ENCODE assay signal across 8 mouse cellular contexts in the genomic region with DNA sequence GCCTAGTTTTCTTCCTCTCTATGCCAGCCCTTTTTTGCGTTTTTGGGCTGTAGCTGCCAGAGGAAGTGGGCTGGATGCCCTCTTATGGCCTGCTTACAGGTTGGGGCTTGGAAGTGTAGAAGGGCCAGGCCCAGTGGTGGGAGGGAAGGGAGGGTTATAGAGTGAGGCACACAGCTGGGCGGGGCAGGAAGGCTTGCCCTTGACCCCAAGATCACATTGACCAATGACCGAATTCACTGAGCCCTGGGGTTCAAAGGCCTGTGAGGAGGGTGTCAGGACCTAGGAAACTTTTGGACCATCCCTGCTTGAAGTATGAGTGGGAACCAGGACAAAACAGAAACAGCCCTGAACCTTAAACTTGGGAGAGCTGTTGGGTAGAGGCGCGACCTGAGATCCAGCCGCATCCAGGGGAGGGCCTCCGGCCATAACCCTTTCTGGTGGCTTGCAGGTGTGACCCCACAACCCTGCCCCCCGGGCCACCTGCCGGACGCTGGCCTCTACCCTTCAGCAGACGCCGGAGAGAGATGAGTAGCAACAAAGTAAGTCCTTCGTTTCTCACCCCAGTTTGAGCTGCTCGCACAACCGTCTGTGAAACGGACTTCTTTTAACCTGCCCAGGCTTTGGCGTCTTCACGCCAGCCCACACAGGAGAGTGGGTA. TPM values are rescaled to one million over a fixed set of nuclear protein-coding genes. Genes with fewer than 3 reads are reported as not detected.
DNase-seq lines count a peak whose midpoint lies in the region; ATAC-seq and TF ChIP-seq lines count a peak whose summit lies in the region.

No protein-coding gene starts in this region.

- H3K4me3 ChIP-seq in left cerebral cortex, adult 2 months, result peak overlapping the region; percentile 74
- H3K4me3 ChIP-seq in embryonic facial prominence, embryonic 13.5 days, result peak overlapping the region; percentile 74
- H3K4me3 ChIP-seq in limb, embryonic 10.5 days, result peak overlapping the region; percentile 85
- peak overlapping the region; percentile 82 for H3K4me3 ChIP-seq in neural tube, embryonic 15.5 days (replicated peaks)

- H3K9me3 ChIP-seq in embryonic facial prominence, embryonic 13.5 days, result no peaks in the 10 kb centered on the region
- H3K9me3 ChIP-seq in limb, embryonic 10.5 days (replicated peaks), result no peaks in the 10 kb centered on the region
- H3K9me3 ChIP-seq in neural tube, embryonic 15.5 days (replicated peaks), result no peaks in the 10 kb centered on the region

- 38% methylated on average over 18 of the region's 18 CpGs for WGBS in embryonic facial prominence, embryonic 13.5 days
- WGBS in limb, embryonic 10.5 days, result 33% methylated on average over 18 of the region's 18 CpGs
- WGBS in neural tube, embryonic 15.5 days, result 34% methylated on average over 18 of the region's 18 CpGs

- DNase-seq in left cerebral cortex, adult 2 months (ENCODE audit: extremely low spot score in 1 of 2, low spot score in 2 of 2), result no peak
- no peak for DNase-seq in left cerebral cortex, postnatal 36 days (ENCODE audit: low spot score in 2 of 2)
- peak; percentile 47 for DNase-seq in limb, embryonic 10.5 days (ENCODE audit: low spot score)
- DNase-seq in gastrocnemius, adult 18-20 months (ENCODE audit: low spot score), result no peak
- no peak for DNase-seq in cerebellum, adult 18-20 months
- DNase-seq in gastrocnemius, postnatal 36 days, result no peak

- intact Hi-C loops in left cerebral cortex, adult 2 months (cut with DNase I), result no loop called here
- intact Hi-C loops in left cerebral cortex, postnatal 36 days (cut with DNase I), result no loop called here
- intact Hi-C loops in gastrocnemius, postnatal 36 days (cut with DNase I), result no loop called here

- H3K4me2 ChIP-seq in embryonic facial prominence, embryonic 13.5 days, result peak overlapping the region; percentile 85
- H3K4me2 ChIP-seq in neural tube, embryonic 15.5 days, result peak overlapping the region; percentile 94

- peak overlapping the region; percentile 97 for H3K27ac ChIP-seq in left cerebral cortex, adult 2 months
- H3K27ac ChIP-seq in embryonic facial prominence, embryonic 13.5 days, result peak overlapping the region; percentile 80
- peak overlapping the region; percentile 67 for H3K27ac ChIP-seq in limb, embryonic 10.5 days
- no peak overlapping the region for H3K27ac ChIP-seq in neural tube, embryonic 15.5 days (replicated peaks)

- no peaks in the 10 kb centered on the region for H3K27me3 ChIP-seq in embryonic facial prominence, embryonic 13.5 days
- H3K27me3 ChIP-seq in limb, embryonic 10.5 days (ENCODE audit: low read depth, poor library complexity, severe bottlenecking), result no peaks in the 10 kb centered on the region
- no peaks in the 10 kb centered on the region for H3K27me3 ChIP-seq in neural tube, embryonic 15.5 days (replicated peaks)

- H3K4me1 ChIP-seq in embryonic facial prominence, embryonic 13.5 days, result peaks cover 44% of the 10 kb centered on the region
- H3K4me1 ChIP-seq in limb, embryonic 10.5 days, result peaks cover 47% of the 10 kb centered on the region
- peaks cover 35% of the 10 kb centered on the region for H3K4me1 ChIP-seq in neural tube, embryonic 15.5 days

- H3K36me3 ChIP-seq in embryonic facial prominence, embryonic 13.5 days, result peaks cover 18% of the 10 kb centered on the region
- H3K36me3 ChIP-seq in limb, embryonic 10.5 days, result peaks cover 16% of the 10 kb centered on the region
- H3K36me3 ChIP-seq in neural tube, embryonic 15.5 days, result 0 out of 2 replicates have a peak, but pooled peaks cover 3% of the 10 kb centered on the region

- no peak for TF ChIP-seq CTCF in left cerebral cortex, adult 2 months (IDR thresholded peaks at IDR 0.05)

- ATAC-seq in embryonic facial prominence, embryonic 13.5 days (ENCODE audit: insufficient number of reproducible peaks, insufficient read depth, low FRiP score, low TSS enrichment, low read depth), result no peak
- no peak for ATAC-seq in neural tube, embryonic 15.5 days (ENCODE audit: low FRiP score)

- 0 out of 2 replicates have a peak overlapping the region, but pooled peaks have one; percentile 49 for H3K9ac ChIP-seq in embryonic facial prominence, embryonic 13.5 days
- 0 out of 2 replicates have a peak overlapping the region, but pooled peaks have one; percentile 0 for H3K9ac ChIP-seq in neural tube, embryonic 15.5 days (replicated peaks)

RNA-seq across cellular contexts. Expression of gene St6galnac6, which starts 9.4 kb away (rescaled TPM):
- total RNA-seq in left cerebral cortex, adult 2 months (2021), result 100 to 1,000 TPM; 122 to 133 TPM
- 100 to 1,000 TPM; 121 to 135 TPM for total RNA-seq in left cerebral cortex, postnatal 36 days (2021)
- 29.9 and 35.1 TPM in 2 replicates for polyA plus RNA-seq in embryonic facial prominence, embryonic 13.5 days (2015; fragmentation: Nextera tagmentation; extraction: Ambion mirVana)
- 11.8 and 16.7 TPM in 2 replicates for polyA plus RNA-seq in limb, embryonic 10.5 days (2016; fragmentation: Nextera tagmentation; extraction: Ambion mirVana)
- 13.5 and 14.4 TPM in 2 replicates for polyA plus RNA-seq in neural tube, embryonic 15.5 days (2015; fragmentation: Nextera tagmentation; extraction: Ambion mirVana)
- total RNA-seq in gastrocnemius, adult 18-20 months (2021), result 10 to 100 TPM; 47.0 to 52.2 TPM
- total RNA-seq in gastrocnemius, postnatal 36 days (2021), result 10 to 100 TPM; 34.9 to 46.5 TPM

RNA-seq across cellular contexts. Expression of gene Ak1, which starts 12.7 kb away (rescaled TPM):
- 100 to 1,000 TPM; 140 to 153 TPM for total RNA-seq in left cerebral cortex, adult 2 months (2021)
- total RNA-seq in left cerebral cortex, postnatal 36 days (2021), result 100 to 1,000 TPM; 152 to 173 TPM
- 20.7 and 27.3 TPM in 2 replicates for polyA plus RNA-seq in embryonic facial prominence, embryonic 13.5 days (2015; fragmentation: Nextera tagmentation; extraction: Ambion mirVana)
- 21.6 and 35.7 TPM in 2 replicates for polyA plus RNA-seq in limb, embryonic 10.5 days (2016; fragmentation: Nextera tagmentation; extraction: Ambion mirVana)
- 88.5 and 103 TPM in 2 replicates for polyA plus RNA-seq in neural tube, embryonic 15.5 days (2015; fragmentation: Nextera tagmentation; extraction: Ambion mirVana)
- total RNA-seq in gastrocnemius, adult 18-20 months (2021), result 1,000 to 10,000 TPM; 1,543 to 1,586 TPM
- total RNA-seq in gastrocnemius, postnatal 36 days (2021), result 1,000 to 10,000 TPM; 1,818 to 2,240 TPM

RNA-seq across cellular contexts. Expression of gene St6galnac4, which starts 22.0 kb away (rescaled TPM):
- 10 to 100 TPM; 37.2 to 38.0 TPM for total RNA-seq in left cerebral cortex, adult 2 months (2021)
- 10 to 100 TPM; 36.7 to 39.1 TPM for total RNA-seq in left cerebral cortex, postnatal 36 days (2021)
- 33.1 and 34.7 TPM in 2 replicates for polyA plus RNA-seq in embryonic facial prominence, embryonic 13.5 days (2015; fragmentation: Nextera tagmentation; extraction: Ambion mirVana)
- polyA plus RNA-seq in limb, embryonic 10.5 days (2016; fragmentation: Nextera tagmentation; extraction: Ambion mirVana), result 26.0 and 26.1 TPM in 2 replicates
- 43.9 and 44.6 TPM in 2 replicates for polyA plus RNA-seq in neural tube, embryonic 15.5 days (2015; fragmentation: Nextera tagmentation; extraction: Ambion mirVana)
- total RNA-seq in gastrocnemius, adult 18-20 months (2021), result 10 to 100 TPM; 13.5 to 19.8 TPM
- total RNA-seq in gastrocnemius, postnatal 36 days (2021), result 10 to 100 TPM; 14.1 to 21.7 TPM

RNA-seq across cellular contexts. Expression of gene 9430097D07Rik, which starts 33.4 kb away (rescaled TPM):
- 1 to 10 TPM in 1 of 2 experiments, under 1 TPM in 1; 0.75 to 1.1 TPM for total RNA-seq in left cerebral cortex, adult 2 months (2021)
- 1 to 10 TPM; 1.1 to 1.4 TPM for total RNA-seq in left cerebral cortex, postnatal 36 days (2021)
- polyA plus RNA-seq in embryonic facial prominence, embryonic 13.5 days (2015; fragmentation: Nextera tagmentation; extraction: Ambion mirVana), result 0.18 TPM in 1 of 2 replicates, not detected in the other
- 0.24 TPM in 1 of 2 replicates, not detected in the other for polyA plus RNA-seq in limb, embryonic 10.5 days (2016; fragmentation: Nextera tagmentation; extraction: Ambion mirVana)
- polyA plus RNA-seq in neural tube, embryonic 15.5 days (2015; fragmentation: Nextera tagmentation; extraction: Ambion mirVana), result 0.59 and 0.99 TPM in 2 replicates
- not detected for total RNA-seq in gastrocnemius, adult 18-20 months (2021)
- total RNA-seq in gastrocnemius, postnatal 36 days (2021), result not detected

RNA-seq across cellular contexts. Expression of gene Pip5kl1, which starts 34.3 kb away (rescaled TPM):
- total RNA-seq in left cerebral cortex, adult 2 months (2021), result 10 to 100 TPM; 10.1 to 14.1 TPM
- total RNA-seq in left cerebral cortex, postnatal 36 days (2021), result 10 to 100 TPM in 1 of 2 experiments, 1 to 10 TPM in 1; 9.2 to 11.7 TPM
- 0.92 and 1.1 TPM in 2 replicates for polyA plus RNA-seq in embryonic facial prominence, embryonic 13.5 days (2015; fragmentation: Nextera tagmentation; extraction: Ambion mirVana)
- polyA plus RNA-seq in limb, embryonic 10.5 days (2016; fragmentation: Nextera tagmentation; extraction: Ambion mirVana), result 1.0 and 2.7 TPM in 2 replicates
- polyA plus RNA-seq in neural tube, embryonic 15.5 days (2015; fragmentation: Nextera tagmentation; extraction: Ambion mirVana), result 16.3 and 17.8 TPM in 2 replicates
- not detected for total RNA-seq in gastrocnemius, adult 18-20 months (2021)
- not detected for total RNA-seq in gastrocnemius, postnatal 36 days (2021)

Comparison
In these comparisons a context has a peak if more than half of its experiments do, and no peak if none do; other contexts are left out.
1. RNA of gene Ak1, which starts 12.7 kb away (total RNA-seq): 1,818 to 2,240 TPM in gastrocnemius, postnatal 36 days and 1,543 to 1,586 TPM in gastrocnemius, adult 18-20 months; 152 to 173 TPM in left cerebral cortex, postnatal 36 days and 140 to 153 TPM in left cerebral cortex, adult 2 months; every median in the first group is over 4 times any median in the second.
2. Peak in every context shown above with its lines, with median percentiles within 50 percentile points of each other: H3K4me3 ChIP-seq.